ENCODE assay signal across 8 mouse cellular contexts in the genomic region with DNA sequence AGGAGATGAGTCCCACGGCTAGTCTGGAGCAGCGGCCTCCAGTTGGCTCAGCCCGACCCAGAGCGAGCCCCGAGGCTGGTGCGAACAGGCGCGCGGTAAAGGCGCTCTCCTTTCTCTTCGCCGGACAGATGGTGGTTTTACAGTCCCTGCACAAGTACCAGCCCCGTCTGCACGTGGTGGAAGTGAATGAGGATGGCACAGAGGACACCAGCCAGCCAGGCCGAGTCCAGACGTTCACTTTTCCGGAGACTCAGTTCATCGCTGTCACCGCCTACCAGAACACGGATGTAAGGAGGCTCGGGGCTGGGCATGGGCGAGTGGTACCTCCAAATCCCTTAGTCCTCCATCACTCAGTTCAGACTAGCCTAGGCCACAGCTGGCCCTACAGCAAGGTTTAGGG. TPM values are rescaled to one million over a fixed set of nuclear protein-coding genes. Genes with fewer than 3 reads are reported as not detected.
DNase-seq lines count a peak whose midpoint lies in the region; ATAC-seq and TF ChIP-seq lines count a peak whose summit lies in the region.

No protein-coding gene starts in this region.

- TF ChIP-seq CTCF in olfactory bulb, adult 2 months (IDR thresholded peaks at IDR 0.05; ENCODE audit: insufficient read depth, low read depth, low read length): no peak

- no peak overlapping the region for H3K9ac ChIP-seq in neural tube, embryonic 15.5 days (replicated peaks)
- H3K9ac ChIP-seq in forebrain, embryonic 12.5 days: peak overlapping the region; percentile 65

- peaks cover 73% of the 10 kb centered on the region for H3K27me3 ChIP-seq in neural tube, embryonic 15.5 days (replicated peaks)
- peaks cover 85% of the 10 kb centered on the region for H3K27me3 ChIP-seq in forebrain, embryonic 12.5 days

- no peaks in the 10 kb centered on the region for H3K36me3 ChIP-seq in neural tube, embryonic 15.5 days
- H3K36me3 ChIP-seq in forebrain, embryonic 12.5 days (replicated peaks): no peaks in the 10 kb centered on the region

- H3K4me2 ChIP-seq in neural tube, embryonic 15.5 days: no peak overlapping the region
- H3K4me2 ChIP-seq in forebrain, embryonic 12.5 days: peak overlapping the region; percentile 35

- intact Hi-C loops in left cerebral cortex, postnatal 4 days (cut with DNase I): loop anchor here (5.0 kb wide), 1 partner anchor 820 kb away; no protein-coding TSS in a partner anchor

- WGBS in neural tube, embryonic 15.5 days: under 1% methylated on average over 22 of the region's 22 CpGs
- 1% methylated on average over 22 of the region's 22 CpGs for WGBS in forebrain, embryonic 12.5 days
- WGBS in olfactory bulb, adult 2 months: 7% methylated on average over 22 of the region's 22 CpGs

- no peak for ATAC-seq in neural tube, embryonic 15.5 days (ENCODE audit: low FRiP score)
- ATAC-seq in forebrain, embryonic 12.5 days (ENCODE audit: low FRiP score): peak; percentile 42; the same call in 1 of the 2 replicates

- no peak overlapping the region for H3K4me3 ChIP-seq in neural tube, embryonic 15.5 days (replicated peaks)
- peak overlapping the region; percentile 43 for H3K4me3 ChIP-seq in forebrain, embryonic 12.5 days (replicated peaks)
- peak overlapping the region; percentile 13 for H3K4me3 ChIP-seq in olfactory bulb, adult 2 months (ENCODE audit: insufficient read depth, low read depth, low read length)

- H3K4me1 ChIP-seq in neural tube, embryonic 15.5 days: peaks cover 32% of the 10 kb centered on the region
- H3K4me1 ChIP-seq in forebrain, embryonic 12.5 days: peaks cover 42% of the 10 kb centered on the region
- peaks cover 17% of the 10 kb centered on the region for H3K4me1 ChIP-seq in olfactory bulb, adult 2 months (ENCODE audit: control insufficient read depth, insufficient read depth, low read length)

- H3K27ac ChIP-seq in neural tube, embryonic 15.5 days (replicated peaks): no peak overlapping the region
- H3K27ac ChIP-seq in forebrain, embryonic 12.5 days: peak overlapping the region; percentile 92
- H3K27ac ChIP-seq in olfactory bulb, adult 2 months (ENCODE audit: insufficient read depth, low read depth, low read length): no peak overlapping the region

- DNase-seq in cerebellum, adult 9-11 months: peak; percentile 25
- no peak for DNase-seq in cerebellum, adult 8-10 months
- DNase-seq in neural tube, embryonic 10.5 days (ENCODE audit: extremely low spot score, low spot score): peak; percentile 76
- DNase-seq in left cerebral cortex, postnatal 4 days: peak; percentile 74
- DNase-seq in urinary bladder, postnatal 10 days (ENCODE audit: low spot score): no peak

- H3K9me3 ChIP-seq in neural tube, embryonic 15.5 days (replicated peaks): no peaks in the 10 kb centered on the region
- H3K9me3 ChIP-seq in forebrain, embryonic 12.5 days: no peaks in the 10 kb centered on the region

- TF ChIP-seq POLR2A in olfactory bulb, adult 2 months (IDR thresholded peaks at IDR 0.05; ENCODE audit: insufficient read depth, low read depth, low read length): no peak

RNA-seq across cellular contexts. Expression of a gene that starts 4.4 kb away (rescaled TPM):
- 0.06 and 0.13 TPM in 2 replicates for polyA plus RNA-seq in neural tube, embryonic 15.5 days (2015; fragmentation: Nextera tagmentation; extraction: Ambion mirVana)
- polyA plus RNA-seq in forebrain, embryonic 12.5 days (2016; fragmentation: Nextera tagmentation; extraction: Ambion mirVana): 42.2 and 45.3 TPM in 2 replicates
- 100 to 1,000 TPM; 129 to 131 TPM for total RNA-seq in left cerebral cortex, postnatal 4 days (2021)
- polyA plus RNA-seq in olfactory bulb, adult 2 months (2012; ENCODE audit: insufficient read depth, insufficient read length, low replicate concordance, missing spikeins): not detected in 2 replicates

Comparison
In these comparisons a context has a peak if more than half of its experiments do, and no peak if none do; other contexts are left out.
1. DNase-seq: peak in cerebellum, adult 9-11 months (single experiment), neural tube, embryonic 10.5 days (single experiment) and left cerebral cortex, postnatal 4 days (single experiment); none in cerebellum, adult 8-10 months (single experiment) and urinary bladder, postnatal 10 days (single experiment).
2. RNA of a gene that starts 4.4 kb away (polyA plus RNA-seq): 42.2 to 45.3 TPM in forebrain, embryonic 12.5 days; 0.06 to 0.13 TPM in neural tube, embryonic 15.5 days and not detected in olfactory bulb, adult 2 months; every median in the first group is over 10 times any median in the second.